Mouse (Mus musculus) embryonic facial prominence, embryonic 15.5 days (tissue): ENCODE measurements around the gene Akr1c12. TPM values are rescaled to one million over a fixed set of nuclear protein-coding genes. Genes with fewer than 3 reads are reported as not detected.
"Not testable (repeated sequence)": the region's sequence is repeated elsewhere in the genome, so short reads cannot be mapped to it uniquely, and the experiment has no call there.

ENCODE experiments used
- ATAC-seq: fragments of 200-750 bp; cut with Nextera tagmentation; 2 replicates; pipeline ENCODE4 v1.8.0; 2017; ENCODE audit warnings: low read depth, moderate TSS enrichment; ENCODE audit not compliant: insufficient number of reproducible peaks, low FRiP score, low TSS enrichment
- H3K27ac ChIP-seq: fragments of 300-500 bp; sonication (generic); replicated peaks from 2 replicates; pipeline ENCODE4 v1.5.1; 2015; ENCODE audit warnings: mild to moderate bottlenecking, inconsistent platforms
- H3K27me3 ChIP-seq: fragments of 300-500 bp; sonication (generic); 2 replicates; pipeline ENCODE4 v1.6.1; 2015; ENCODE audit warnings: inconsistent platforms
- H3K36me3 ChIP-seq: fragments of 300-500 bp; sonication (generic); 2 replicates; pipeline ENCODE4 v1.6.1; 2015; ENCODE audit warnings: mild to moderate bottlenecking, inconsistent platforms
- H3K4me1 ChIP-seq: fragments of 300-500 bp; sonication (generic); 2 replicates; pipeline ENCODE4 v1.6.1; 2015; ENCODE audit warnings: inconsistent platforms
- H3K4me2 ChIP-seq: fragments of 300-500 bp; sonication (generic); replicated peaks from 2 replicates; pipeline ENCODE4 v1.6.1; 2015; ENCODE audit warnings: mild to moderate bottlenecking, inconsistent platforms
- H3K4me3 ChIP-seq: fragments of 300-500 bp; sonication (generic); replicated peaks from 2 replicates; pipeline ENCODE4 v1.5.1; 2015; ENCODE audit warnings: mild to moderate bottlenecking, inconsistent platforms
- H3K9ac ChIP-seq: fragments of 300-500 bp; sonication (generic); 2 replicates; pipeline ENCODE4 v1.6.1; 2015; ENCODE audit warnings: inconsistent platforms
- H3K9me3 ChIP-seq: fragments of 300-500 bp; sonication (generic); replicated peaks from 2 replicates; pipeline ENCODE4 v1.6.1; 2016; ENCODE audit warnings: inconsistent platforms
- WGBS: fragments of 180-500 bp; shearing (Covaris S2); methylation state at CpG from one replicate; pipeline ENCODE4 v1.1.7; 2015; 5-methylcytosine and 5-hydroxymethylcytosine counted together
- polyA plus RNA-seq: library from polyadenylated mRNA; unstranded; fragments of >200 nt; fragmentation: Nextera tagmentation; extraction: Ambion mirVana; gene quantifications from 2 replicates; pipeline ENCODE4 v1.2.1, GENCODE M21; 2015

Akr1c12 gene
- polyA plus RNA-seq: not detected in 2 replicates

DNA sequence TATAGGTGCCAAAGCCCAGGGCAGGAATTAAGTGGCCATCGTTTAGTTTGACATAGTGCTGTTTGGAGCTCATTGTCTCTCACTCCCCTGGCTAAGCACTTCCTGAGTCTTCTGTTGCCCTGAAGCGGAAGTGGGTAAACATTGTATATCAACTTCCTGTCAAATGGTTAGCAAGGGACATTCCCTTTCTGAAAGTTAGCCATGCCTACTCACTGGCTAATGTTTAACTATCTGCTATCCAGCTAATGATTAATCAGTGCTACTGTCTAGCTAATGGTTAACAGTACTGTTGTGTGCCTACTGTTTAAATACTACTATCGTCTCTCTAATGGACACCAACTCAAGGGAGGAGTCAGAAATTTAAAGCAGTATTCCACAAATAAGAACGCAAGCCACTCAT lies at the start of gene Akr1c12:
TSS of gene Akr1c12 (minus strand) at position 150 of the 400 bp plus-strand sequence.
- no peak within 1 kb of the TSS for H3K27ac ChIP-seq
- no peak within 1 kb of the TSS for H3K4me3 ChIP-seq
- ATAC-seq: no peak
- no peaks in the 10 kb centered on the region for H3K9me3 ChIP-seq
- H3K4me2 ChIP-seq: no peak within 1 kb of the TSS
- no peaks in the 10 kb centered on the region for H3K27me3 ChIP-seq
- H3K36me3 ChIP-seq: no peaks in the 10 kb centered on the region
- 66% methylated on average over 4 of the region's 4 CpGs for WGBS
- H3K4me1 ChIP-seq: no peaks in the 10 kb centered on the region
- H3K9ac ChIP-seq: no peak within 1 kb of the TSS

DNA sequence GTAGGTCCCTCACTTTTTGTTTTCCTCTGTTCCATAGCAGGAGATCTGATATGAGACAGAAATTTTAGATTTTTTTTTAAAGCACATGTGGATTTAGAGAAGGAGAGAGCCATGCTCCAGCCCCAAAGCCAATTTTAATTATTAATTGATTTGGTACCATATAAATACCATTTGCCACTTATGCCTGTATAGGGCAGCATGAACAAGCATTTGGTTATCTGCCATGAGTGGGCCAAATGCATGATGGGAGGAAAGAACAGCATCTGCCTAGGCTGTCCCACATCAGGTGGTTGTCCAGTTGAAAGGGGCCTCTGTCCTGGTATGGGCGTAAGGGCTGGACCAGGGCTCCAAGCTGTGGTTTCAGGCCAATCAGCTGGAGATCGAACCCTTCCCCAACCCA lies 39.5 kb upstream of the Akr1c12 start:
- H3K27ac ChIP-seq: no peak overlapping the region
- no peaks in the 10 kb centered on the region for H3K4me1 ChIP-seq
- no peak for ATAC-seq
- no peak overlapping the region for H3K9ac ChIP-seq
- no peak overlapping the region for H3K4me2 ChIP-seq
- no peaks in the 10 kb centered on the region for H3K36me3 ChIP-seq
- H3K9me3 ChIP-seq: no peaks in the 10 kb centered on the region
- H3K27me3 ChIP-seq: no peaks in the 10 kb centered on the region
- H3K4me3 ChIP-seq: no peak overlapping the region
- 75% methylated on average over 2 of the region's 2 CpGs for WGBS

DNA sequence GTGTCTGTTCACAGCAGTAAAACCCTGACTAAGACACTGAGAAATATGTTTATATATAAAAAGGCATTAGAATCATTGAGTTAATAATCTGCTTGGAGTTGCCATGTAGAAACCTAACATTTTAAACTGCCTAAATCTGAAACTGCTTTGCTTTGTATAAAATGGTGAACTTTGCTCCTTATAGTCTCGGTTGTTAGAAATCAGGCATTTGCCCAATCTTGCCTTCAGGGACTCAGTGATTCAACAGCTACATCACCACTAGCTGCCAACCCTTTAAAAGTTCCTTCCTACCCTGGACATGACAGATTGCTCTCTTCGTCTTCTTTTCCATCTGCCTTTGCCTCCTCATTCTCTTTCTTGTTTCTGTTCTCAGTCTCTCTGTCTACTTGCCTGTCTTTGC lies 34.7 kb upstream of the Akr1c12 start:
- no peak for ATAC-seq
- Histone ChIP-seq H3K27me3 (no peaks in the 10 kb centered on the region), H3K4me1 (no peaks in the 10 kb centered on the region), H3K4me3 (no peak overlapping the region), H3K9me3 (no peaks in the 10 kb centered on the region), H3K9ac (no peak overlapping the region), H3K27ac (no peak overlapping the region), H3K36me3 (no peaks in the 10 kb centered on the region), H3K4me2 (no peak overlapping the region)
- 75% methylated on average over 2 of the region's 2 CpGs for WGBS

DNA sequence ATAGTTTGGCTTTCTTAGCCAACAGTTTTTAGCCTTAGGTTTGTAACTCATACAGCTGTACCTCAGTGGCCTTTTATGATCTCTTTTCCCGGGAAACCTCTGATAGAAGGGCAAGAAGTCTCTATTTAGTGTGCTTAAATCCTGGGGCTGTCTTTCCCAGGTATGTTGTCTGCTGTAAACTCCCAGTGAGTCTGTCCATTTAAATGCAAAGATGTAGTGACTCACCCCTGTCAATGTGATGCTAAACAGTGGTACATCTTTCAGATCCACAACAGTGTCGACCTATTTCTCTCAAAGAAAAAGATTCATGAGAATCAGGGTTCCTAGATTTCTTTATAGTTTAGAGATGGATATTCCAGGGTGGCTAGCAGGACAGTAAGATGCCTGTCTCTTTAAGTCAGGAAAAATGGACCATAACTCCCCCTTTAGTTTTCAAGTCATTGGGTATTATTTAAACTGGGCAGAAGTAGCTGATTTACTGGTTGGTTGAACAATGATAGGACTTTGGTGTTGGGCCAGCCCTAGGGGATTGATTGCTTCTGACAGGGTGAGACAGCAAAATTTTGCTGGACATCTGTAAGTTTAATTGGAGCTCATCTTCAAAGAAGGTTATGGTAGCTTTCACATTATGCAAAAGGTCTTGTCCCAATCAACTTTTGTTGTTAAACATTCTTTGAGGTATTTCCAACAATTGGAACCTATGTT lies 25.8 kb upstream of the Akr1c12 start:
- Histone ChIP-seq H3K4me3 (no peak overlapping the region), H3K4me1 (no peaks in the 10 kb centered on the region), H3K9ac (no peak overlapping the region), H3K36me3 (no peaks in the 10 kb centered on the region), H3K4me2 (no peak overlapping the region), H3K9me3 (no peaks in the 10 kb centered on the region), H3K27me3 (no peaks in the 10 kb centered on the region), H3K27ac (no peak overlapping the region)
- no peak for ATAC-seq
- WGBS: 44% methylated on average over 2 of the region's 2 CpGs

DNA sequence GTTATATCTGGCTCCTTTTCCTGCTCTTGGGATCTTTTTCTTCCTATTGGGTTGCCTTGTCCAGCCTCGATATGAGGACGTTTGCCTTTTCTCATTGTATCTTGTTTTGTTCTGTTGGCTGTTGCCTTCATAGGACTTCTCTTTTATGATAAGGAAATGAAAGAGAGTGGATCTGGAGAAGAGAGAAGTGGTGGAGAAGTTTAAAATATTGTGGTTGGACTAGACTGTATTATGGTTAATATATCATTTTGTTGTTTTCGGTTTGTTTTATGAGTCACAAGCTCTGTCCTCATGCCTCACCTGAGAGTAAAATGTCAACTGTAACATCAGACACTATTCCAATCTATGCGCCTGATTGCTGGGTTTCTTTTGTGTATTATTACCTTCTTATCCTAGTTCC lies 17.8 kb upstream of the Akr1c12 start:
- no peak overlapping the region for H3K27ac ChIP-seq
- 93% methylated on average over 4 of the region's 4 CpGs for WGBS
- H3K9ac ChIP-seq: no peak overlapping the region
- no peaks in the 10 kb centered on the region for H3K4me1 ChIP-seq
- ATAC-seq: no peak
- H3K4me2 ChIP-seq: no peak overlapping the region
- H3K27me3 ChIP-seq: no peaks in the 10 kb centered on the region
- H3K36me3 ChIP-seq: no peaks in the 10 kb centered on the region
- no peaks in the 10 kb centered on the region for H3K9me3 ChIP-seq
- no peak overlapping the region for H3K4me3 ChIP-seq

DNA sequence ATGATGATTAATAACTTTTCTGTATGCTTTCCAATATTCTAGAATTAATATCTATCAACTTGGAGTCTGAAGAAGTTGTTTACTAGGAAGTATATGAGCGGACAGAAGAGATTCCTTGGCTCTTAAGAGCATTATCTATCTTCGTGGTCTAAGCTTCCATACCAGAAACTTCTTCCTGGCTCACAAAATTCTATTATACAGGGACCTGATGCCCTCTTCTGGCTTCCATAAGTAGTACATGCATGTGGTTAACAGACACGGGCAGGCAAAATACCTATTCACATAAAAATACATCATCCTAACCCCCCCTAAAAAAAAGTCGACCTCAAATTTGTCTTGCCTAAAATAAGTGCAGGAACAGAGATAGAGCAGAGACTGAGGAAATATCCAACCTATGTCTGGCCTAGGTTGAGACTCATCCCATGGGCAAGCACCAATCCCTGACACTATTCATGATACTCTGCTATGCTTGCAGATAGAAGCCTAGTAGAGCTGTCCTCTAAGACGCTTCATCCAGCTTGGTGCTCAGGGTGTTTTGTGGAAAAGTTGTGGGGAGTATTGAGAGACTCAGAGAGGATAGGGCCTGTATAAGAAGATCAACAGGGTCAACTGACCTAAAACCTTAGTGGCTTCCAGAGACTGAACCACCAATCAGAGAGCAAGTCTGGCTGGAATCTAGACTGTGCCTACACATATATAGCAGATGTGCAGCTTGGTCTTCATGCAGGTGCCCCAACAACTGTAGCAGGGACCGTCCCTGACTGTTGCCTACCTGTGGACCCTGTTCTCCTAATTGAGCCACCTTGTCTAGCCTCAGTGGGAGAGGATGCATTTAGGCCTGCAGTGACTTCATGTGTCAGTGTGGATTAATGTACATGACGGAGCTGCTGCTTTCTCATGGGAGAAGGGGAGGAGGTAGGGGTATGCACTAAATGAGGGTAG lies 2.5 kb upstream of the Akr1c12 start:
- no peaks in the 10 kb centered on the region for H3K4me1 ChIP-seq
- no peak overlapping the region for H3K4me2 ChIP-seq
- no peak for ATAC-seq
- H3K27ac ChIP-seq: no peak overlapping the region
- H3K4me3 ChIP-seq: no peak overlapping the region
- no peak overlapping the region for H3K9ac ChIP-seq
- 36% methylated on average over 7 of the region's 7 CpGs for WGBS
- no peaks in the 10 kb centered on the region for H3K36me3 ChIP-seq
- H3K27me3 ChIP-seq: no peaks in the 10 kb centered on the region
- no peaks in the 10 kb centered on the region for H3K9me3 ChIP-seq

DNA sequence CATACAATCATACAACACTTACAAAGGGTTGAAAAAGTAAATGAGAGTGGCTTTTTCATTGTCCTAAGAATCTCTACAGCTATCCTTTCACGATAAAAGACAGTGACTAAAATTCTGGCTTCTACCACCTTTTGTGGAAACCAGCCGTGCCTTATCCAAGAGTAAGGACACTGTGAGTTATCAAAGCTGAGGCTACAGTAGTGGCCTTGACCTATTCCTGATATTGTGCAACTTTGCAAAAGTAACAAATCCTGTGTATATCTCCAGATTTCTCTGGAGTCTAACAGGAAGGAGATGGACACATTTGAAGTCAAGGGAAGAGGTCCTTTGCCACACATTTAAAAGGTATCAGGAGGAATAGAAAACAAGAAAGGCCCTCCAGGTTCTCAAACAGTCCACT lies 1.7 kb downstream of the Akr1c12 start:
- H3K9me3 ChIP-seq: no peaks in the 10 kb centered on the region
- H3K9ac ChIP-seq: no peak overlapping the region
- 89% methylated on average over 2 of the region's 2 CpGs for WGBS
- no peak overlapping the region for H3K4me2 ChIP-seq
- no peaks in the 10 kb centered on the region for H3K36me3 ChIP-seq
- ATAC-seq: no peak
- no peak overlapping the region for H3K4me3 ChIP-seq
- no peak overlapping the region for H3K27ac ChIP-seq
- no peaks in the 10 kb centered on the region for H3K27me3 ChIP-seq
- no peaks in the 10 kb centered on the region for H3K4me1 ChIP-seq

DNA sequence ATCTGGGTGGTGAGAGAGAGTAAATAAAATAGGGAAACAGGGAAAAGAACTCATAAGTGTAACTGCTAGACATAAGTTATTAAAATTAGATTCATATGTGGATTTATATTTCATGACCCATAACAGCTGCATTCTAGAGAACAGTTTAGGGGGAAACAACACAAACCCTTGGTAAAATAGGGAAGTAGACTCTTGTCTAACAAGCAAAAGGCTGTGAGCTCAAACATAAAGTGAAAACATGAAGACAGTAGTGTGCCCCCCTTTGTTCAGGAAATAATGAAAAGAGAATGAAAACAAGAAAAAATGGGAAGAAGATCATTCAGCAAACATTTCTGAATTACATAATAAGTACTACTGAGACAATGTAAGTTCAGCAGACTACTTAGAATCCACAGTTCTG lies 8.4 kb downstream of the Akr1c12 start:
- Histone ChIP-seq H3K9me3 (no peaks in the 10 kb centered on the region), H3K4me1 (no peaks in the 10 kb centered on the region), H3K4me2 (no peak overlapping the region), H3K27ac (no peak overlapping the region), H3K9ac (no peak overlapping the region), H3K27me3 (no peaks in the 10 kb centered on the region), H3K4me3 (no peak overlapping the region), H3K36me3 (no peaks in the 10 kb centered on the region)
- no peak for ATAC-seq

DNA sequence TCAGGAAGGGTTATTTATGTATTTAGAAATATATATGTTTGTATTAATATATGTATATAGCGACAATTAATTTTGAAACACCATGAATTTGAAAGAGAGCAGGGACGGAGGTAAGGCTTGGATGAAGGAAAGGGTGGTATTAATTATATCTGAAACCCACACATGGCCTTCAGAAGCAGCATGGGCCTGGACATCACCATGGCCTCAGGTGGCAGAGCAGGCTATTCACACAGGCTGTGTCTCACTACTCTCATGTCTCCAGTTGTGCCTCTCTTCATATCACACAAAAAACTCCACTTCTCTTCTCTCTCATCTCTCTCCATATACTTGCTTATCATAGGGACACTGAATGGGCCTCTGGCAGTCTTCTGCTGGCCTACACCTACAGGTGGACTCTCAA lies 13.8 kb downstream of the Akr1c12 start:
- not testable (repeated sequence) for H3K4me1 ChIP-seq, H3K27ac ChIP-seq, H3K36me3 ChIP-seq, H3K27me3 ChIP-seq, H3K9me3 ChIP-seq, ATAC-seq, H3K9ac ChIP-seq, H3K4me2 ChIP-seq, H3K4me3 ChIP-seq
- WGBS: 89% methylated on average over 2 of the region's 2 CpGs

DNA sequence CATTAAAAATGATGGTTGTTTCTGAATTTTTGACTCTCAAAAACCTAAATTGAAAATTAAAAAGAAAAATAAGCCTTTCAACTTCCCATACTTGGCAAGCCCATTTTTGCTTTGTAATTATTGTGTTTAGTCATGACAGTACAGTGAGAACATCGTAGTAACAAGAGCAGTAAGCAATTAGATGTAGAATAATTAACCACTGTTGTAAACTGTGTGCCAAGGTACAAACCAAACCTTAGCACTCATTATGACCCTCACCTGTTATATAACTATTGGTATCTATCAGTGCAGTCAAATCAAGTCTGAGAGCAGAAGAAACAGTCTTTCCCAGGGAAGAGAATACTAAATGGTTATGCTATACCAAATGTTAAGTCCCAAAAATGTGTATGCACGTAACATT lies 14.2 kb downstream of the Akr1c12 start:
- no peak for ATAC-seq
- WGBS: 86% methylated on average over 2 of the region's 2 CpGs

DNA sequence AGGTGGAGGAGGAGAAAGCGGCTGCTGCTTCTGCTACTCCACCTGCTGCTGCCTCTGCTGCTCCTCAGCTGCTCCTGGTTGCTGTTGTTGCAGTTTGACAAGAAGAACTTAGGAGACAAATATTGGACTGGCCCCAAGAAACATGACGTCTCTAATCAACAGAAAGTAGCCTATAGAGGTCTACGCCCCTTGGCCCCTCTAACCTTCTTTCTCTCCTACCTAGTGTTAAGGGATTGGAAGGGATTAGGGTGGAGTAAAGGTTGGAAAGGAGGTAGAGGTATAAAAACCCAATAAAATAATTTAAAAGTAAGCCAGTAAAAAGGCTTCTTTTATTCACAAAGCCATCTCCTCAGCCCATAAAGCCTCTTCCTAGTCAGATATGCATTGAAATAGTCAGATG lies 14.6 kb downstream of the Akr1c12 start:
- Histone ChIP-seq H3K4me1 (no peaks in the 10 kb centered on the region), H3K4me2 (no peak overlapping the region), H3K27me3 (no peaks in the 10 kb centered on the region), H3K9me3 (no peaks in the 10 kb centered on the region), H3K27ac (no peak overlapping the region), H3K36me3 (no peaks in the 10 kb centered on the region), H3K9ac (no peak overlapping the region), H3K4me3 (no peak overlapping the region)
- ATAC-seq: no peak
- 84% methylated on average over 3 of the region's 3 CpGs for WGBS

More for the DNA sequence above, 14.2 kb downstream of the Akr1c12 start:
- Histone ChIP-seq H3K27ac (no peak overlapping the region), H3K36me3 (no peaks in the 10 kb centered on the region), H3K27me3 (no peaks in the 10 kb centered on the region), H3K9me3 (no peaks in the 10 kb centered on the region), H3K4me2 (no peak overlapping the region), H3K4me3 (no peak overlapping the region), H3K4me1 (no peaks in the 10 kb centered on the region), H3K9ac (no peak overlapping the region)
